Mouse (Mus musculus) urinary bladder, postnatal 14 days (tissue): ENCODE results near the gene Hyal3.

ENCODE experiments used
- DNase-seq: peaks from one replicate; pipeline ENCODE4 v3.0.0; 2021; ENCODE audit warnings: low spot score

The Hyal3 gene

DNA sequence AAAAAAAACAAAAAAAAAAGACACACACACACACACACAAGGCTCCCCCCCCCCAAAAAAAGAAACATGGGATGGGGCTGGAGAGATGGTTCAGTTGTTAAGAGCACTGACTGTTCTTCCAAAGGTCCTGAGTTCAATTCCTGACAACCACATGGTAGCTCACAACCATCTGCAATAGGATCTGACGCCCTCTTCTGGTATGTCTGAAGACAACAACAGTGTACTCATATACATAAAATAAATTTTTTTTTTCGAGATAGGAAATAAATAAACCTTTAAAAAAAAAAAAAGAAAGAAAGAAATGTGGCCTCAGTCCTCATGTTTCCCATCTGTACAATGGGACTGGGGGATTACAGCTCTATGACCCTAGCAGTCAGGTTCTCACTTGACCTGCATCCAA, 36.8 kb downstream of the Hyal3 start:
- no peak for DNase-seq

DNA sequence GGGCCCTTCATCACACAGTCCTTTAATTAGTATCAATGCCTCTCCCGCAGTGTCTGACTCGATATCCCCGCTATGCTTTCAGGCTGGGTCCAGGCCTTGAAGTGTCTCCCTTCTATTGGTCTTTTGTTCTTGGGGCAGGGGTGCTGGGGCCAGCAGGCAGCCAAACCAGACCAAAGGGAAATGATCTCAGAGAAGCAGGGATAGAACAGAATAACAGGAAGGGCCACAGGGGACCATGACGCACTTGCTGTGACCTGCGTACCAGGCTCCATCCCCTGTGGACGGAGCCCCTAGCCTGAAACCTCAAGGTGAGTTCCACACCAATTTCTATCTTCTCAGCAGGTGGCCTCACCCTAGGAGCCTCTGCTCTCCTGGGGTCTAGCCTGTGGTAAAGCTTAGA, 37.5 kb downstream of the Hyal3 start:
- no peak for DNase-seq

- DNase-seq, result peak; percentile 54
Measured at GRCm38 (mm10) chr9:107618778-107619545, 38.3 kb downstream of the Hyal3 start.

GRCm38 (mm10) chr9:107619546-107619879, 38.9 kb downstream of the Hyal3 start:
- peak; percentile 41 for DNase-seq

GRCm38 (mm10) chr9:107620954-107621353, 40.3 kb downstream of the Hyal3 start:
- DNase-seq, result no peak

DNA sequence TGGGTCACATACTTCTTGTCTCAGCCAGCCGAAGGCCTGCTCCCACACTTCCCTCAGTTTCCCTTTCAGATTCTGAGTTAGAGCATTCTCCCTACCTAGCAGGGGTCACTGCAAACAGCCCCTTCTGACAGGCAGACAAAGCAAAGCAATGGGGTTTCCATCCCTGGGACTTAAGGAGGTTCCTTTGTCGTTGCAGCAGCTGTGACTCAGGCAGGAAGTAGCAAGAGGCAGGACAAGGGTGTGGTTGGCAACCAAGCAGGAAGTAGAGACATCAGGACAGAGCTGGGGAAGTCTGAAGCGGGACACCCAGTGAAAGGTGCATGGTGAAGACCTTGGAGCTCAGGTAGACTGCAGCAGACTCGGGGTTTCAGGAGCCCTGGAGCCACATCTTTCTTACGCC, 43.9 kb downstream of the Hyal3 start:
- no peak for DNase-seq

GRCm38 (mm10) chr9:107624951-107625350, 44.3 kb downstream of the Hyal3 start:
- no peak for DNase-seq

GRCm38 (mm10) chr9:107625351-107626128, 44.9 kb downstream of the Hyal3 start:
- DNase-seq, result no peak

DNA sequence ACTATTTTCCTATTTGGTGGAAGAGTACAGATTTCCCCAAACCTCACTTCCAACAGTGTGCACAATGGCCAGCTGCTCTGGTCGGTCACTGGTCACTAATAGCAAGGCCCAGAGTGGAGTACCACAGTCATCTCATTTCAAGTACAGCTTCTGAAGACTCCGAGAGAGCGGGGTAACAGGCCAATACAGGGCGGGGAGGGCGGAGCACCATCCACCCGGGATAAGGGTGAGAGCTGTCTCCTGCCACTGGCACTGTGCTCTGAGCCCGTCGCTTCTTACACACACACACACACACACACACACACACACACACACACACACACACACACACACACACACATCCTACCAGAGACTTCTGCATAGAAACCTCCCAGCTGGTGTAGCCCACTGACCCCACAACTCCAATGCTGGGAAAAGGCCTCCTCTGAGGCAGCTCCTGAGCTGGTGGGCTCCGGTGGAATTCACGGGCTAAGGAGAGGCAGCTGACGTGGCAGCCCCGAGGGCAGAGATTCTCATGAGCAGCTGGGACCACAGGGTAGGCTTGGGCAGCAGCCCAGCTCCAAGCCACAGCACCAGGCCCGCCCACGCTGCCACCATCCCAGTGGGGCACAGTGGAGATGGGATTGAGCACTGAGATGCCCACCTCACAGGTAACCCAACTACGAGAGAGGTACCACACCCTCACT, 45.7 kb downstream of the Hyal3 start:
- no peak for DNase-seq

DNA sequence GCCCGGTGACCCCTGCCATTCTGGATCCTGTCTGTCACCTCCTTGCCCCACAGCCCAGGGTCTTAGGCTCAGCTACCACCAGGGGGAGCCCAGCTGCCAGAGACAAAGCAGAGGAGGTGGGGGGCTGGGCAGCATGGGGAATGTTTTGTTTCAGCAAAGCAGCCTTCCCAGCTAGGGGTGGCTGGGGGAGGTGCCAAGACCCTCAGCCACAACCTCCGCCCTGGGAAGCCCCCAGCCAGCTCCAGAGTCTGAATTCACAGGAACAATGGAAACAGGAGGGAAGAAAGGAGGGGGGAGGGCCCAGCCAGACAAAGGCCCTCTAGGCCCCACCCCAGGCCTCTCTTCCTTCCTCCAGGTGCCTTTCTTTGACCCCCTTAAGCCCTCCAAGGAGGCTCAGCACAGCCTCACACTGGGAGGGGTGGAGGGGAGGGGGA, 46.2 kb downstream of the Hyal3 start:
- peak; percentile 81 for DNase-seq

GRCm38 (mm10) chr9:107627387-107628255, 47.0 kb downstream of the Hyal3 start:
- DNase-seq, result no peak

DNA sequence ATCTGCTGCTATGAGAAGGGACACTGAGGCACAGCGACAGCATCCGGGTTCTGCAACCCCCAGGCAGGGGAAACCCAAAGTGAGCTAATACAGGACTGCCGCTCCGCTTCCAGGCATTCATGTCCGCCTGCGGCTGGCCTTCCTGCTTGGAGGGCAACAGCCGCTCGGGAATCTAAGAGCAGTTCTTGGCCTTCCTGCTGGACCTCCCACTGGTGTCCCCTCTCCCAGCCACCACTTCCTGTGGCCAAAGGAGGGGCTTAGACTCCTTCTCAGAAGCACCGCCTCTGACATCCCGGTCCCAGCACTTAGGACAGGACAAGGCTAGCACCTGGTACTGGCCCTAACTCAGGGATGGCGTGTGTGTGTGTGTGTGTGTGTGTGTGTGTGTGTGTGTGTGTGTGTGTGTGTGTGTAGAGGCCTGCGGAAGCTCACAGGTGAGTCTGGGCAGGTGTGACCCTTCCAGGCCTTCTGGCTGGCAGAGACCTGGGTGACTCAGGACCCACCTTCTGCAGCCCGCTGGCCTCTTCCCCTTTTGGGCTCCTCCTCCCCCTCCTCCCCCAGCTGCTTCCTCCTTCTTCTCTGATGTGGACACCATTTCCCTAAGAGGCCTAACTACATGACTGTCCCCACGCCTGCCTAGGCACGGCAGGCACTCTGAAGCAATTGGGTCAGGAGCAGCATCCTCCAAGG, 48.2 kb downstream of the Hyal3 start:
- DNase-seq, result peak; percentile 41

DNA sequence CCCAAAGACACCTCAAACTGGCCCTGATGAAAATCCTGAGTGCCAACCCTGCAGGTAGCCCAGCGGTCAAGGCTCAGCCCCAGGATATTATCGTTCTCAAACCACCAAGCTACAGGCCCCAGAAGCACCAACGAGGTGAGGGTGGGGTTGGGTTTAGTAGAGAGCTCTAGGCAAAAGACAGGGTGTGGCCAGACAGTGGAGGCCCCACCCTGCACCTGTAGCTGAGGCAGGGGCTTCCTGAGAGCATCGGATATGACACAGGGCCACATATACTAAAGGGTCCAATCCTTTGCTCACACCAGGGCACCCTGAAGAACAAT, 48.8 kb downstream of the Hyal3 start:
- no peak for DNase-seq

GRCm38 (mm10) chr9:107629901-107630425, 49.3 kb downstream of the Hyal3 start:
- DNase-seq, result no peak

GRCm38 (mm10) chr9:107630576-107630975, 50.0 kb downstream of the Hyal3 start:
- DNase-seq, result no peak

DNA sequence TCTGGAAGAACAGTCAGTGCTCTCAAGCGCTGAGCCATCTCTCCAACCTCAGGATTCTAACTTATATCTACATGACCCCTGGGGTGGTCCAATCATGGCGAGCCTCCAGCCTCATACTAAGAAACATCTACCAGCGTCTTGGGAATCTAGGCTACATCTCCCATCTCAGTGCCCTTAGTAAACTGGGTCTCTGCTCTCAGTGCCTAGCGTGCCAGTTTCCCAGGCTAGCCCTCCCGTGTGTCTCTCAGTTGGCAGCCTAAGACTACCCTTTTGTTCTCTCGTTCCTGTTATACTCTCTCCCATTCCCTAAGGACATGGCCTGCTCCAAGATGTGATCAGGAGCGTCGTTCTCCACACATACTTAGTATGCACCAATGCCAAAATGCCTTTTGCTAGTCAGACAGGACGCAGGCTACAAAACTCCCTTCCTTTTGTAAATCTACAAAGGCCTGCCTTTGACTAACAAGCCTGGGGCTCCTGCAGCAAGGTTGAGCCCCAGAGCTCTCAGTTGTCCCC, 50.8 kb downstream of the Hyal3 start:
- no peak for DNase-seq

DNA sequence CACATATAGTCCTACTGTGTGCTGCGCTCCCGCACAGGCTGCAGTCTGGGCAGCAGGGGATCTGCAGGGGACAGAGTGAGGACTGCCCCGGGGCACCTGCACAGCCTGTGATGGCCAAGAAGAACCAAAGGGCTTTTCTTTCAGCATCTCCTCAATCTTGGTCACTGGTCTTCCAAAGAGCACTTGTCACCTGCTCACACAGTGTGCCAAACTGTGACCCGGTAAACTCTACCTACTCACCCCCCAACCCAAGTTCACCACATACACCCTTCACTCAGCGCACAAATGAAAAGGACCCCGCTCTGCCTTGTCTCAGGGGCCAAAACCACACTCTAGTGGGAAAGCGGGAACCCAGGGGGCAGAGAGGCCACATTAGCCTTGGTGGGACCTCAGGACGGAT, 51.2 kb downstream of the Hyal3 start:
- DNase-seq, result no peak

- DNase-seq, result peak; percentile 42
Measured at GRCm38 (mm10) chr9:107632478-107632877, 51.9 kb downstream of the Hyal3 start.

GRCm38 (mm10) chr9:107633091-107633660, 52.6 kb downstream of the Hyal3 start:
- peak; percentile 87 for DNase-seq

DNA sequence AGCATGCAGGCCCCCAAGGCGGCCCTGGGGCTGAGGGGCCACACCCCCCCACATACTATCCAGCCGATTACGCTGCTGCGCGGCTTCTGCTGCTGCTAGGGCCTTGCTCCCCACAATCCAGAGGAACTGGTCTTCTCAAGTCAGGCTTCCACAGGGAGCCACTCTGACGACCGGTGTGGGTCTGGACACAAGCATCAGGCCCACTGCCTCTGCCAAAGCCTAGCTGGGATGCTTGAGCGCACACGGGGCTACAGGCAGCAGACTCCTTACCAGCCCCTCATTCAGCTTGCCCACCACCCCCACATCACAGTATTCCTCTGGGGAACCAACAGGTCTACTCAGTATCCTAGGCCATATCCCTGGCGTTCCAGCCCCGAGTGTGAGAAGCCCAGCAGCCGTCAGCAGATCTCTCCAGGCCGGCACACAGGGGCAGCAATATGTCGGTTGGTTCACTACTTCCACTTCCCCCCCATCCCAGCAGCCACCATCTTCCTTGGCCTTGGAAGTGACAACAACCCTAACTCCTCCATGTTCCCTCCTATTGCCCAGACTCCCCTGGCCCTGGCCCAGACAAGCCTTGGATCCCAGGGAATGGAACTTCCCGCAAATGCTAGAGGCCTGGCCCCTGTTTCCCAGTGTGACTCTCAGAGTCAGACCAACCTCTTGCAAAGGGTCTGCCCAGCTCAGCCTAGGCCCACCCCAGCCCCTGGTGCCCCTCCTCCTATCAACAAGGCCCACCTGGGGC, 53.2 kb downstream of the Hyal3 start:
- DNase-seq, result peak; percentile 46
